Mouse (Mus musculus) heart, postnatal 0 days (tissue): ENCODE measurements at regions not wholly inside any gene's neighbourhood (a gene's known extent, or its start where the extent isn't known, plus 50 kb on each side); places are given as distances from the start of the nearest gene placed in this dataset.

ENCODE experiments used
- ATAC-seq: fragments of 200-750 bp; cut with Nextera tagmentation; 2 replicates; pipeline ENCODE4 v1.8.0; 2017; ENCODE audit warnings: low read depth, moderate number of reproducible peaks, moderate library complexity; ENCODE audit not compliant: insufficient read depth
- DNase-seq: peaks from one replicate; pipeline ENCODE4 v3.0.0-alpha.2; 2016; ENCODE audit warnings: low spot score
- H3K27ac ChIP-seq: fragments of 300-500 bp; sonication (generic); 2 replicates; pipeline ENCODE4 v1.5.1; 2014; ENCODE audit warnings: low read depth, mild to moderate bottlenecking
- H3K27me3 ChIP-seq: fragments of 300-500 bp; sonication (generic); 2 replicates; pipeline ENCODE4 v1.6.1; 2014; ENCODE audit warnings: low read length, mixed read lengths; ENCODE audit not compliant: control insufficient read depth, insufficient read depth
- H3K36me3 ChIP-seq: fragments of 300-500 bp; sonication (generic); replicated peaks from 2 replicates; pipeline ENCODE4 v1.6.1; 2014; ENCODE audit warnings: low read length, mixed read lengths; ENCODE audit not compliant: control insufficient read depth, insufficient read depth
- H3K4me1 ChIP-seq: fragments of 300-500 bp; sonication (generic); 2 replicates; pipeline ENCODE4 v1.6.1; 2014; ENCODE audit warnings: antibody characterized with exemption; ENCODE audit not compliant: control insufficient read depth, insufficient read depth
- H3K4me2 ChIP-seq: fragments of 300-500 bp; sonication (generic); 2 replicates; pipeline ENCODE4 v1.6.1; 2014; ENCODE audit warnings: low read depth, mild to moderate bottlenecking, low read length, moderate library complexity
- H3K4me3 ChIP-seq: fragments of 300-500 bp; sonication (generic); 2 replicates; pipeline ENCODE4 v1.5.1; 2014; ENCODE audit warnings: low read depth, low read length
- H3K9ac ChIP-seq: fragments of 300-500 bp; sonication (generic); replicated peaks from 2 replicates; pipeline ENCODE4 v1.6.1; 2014; ENCODE audit warnings: low read depth, low read length, mixed read lengths
- H3K9me3 ChIP-seq: fragments of 300-500 bp; sonication (generic); replicated peaks from 2 replicates; pipeline ENCODE4 v1.6.1; 2016; ENCODE audit warnings: low read length; ENCODE audit not compliant: control insufficient read depth
- CTCF ChIP-seq: IDR thresholded peaks from 2 replicates; pipeline ENCODE4 v1.5.1; 2016; ENCODE audit warnings: antibody characterized with exemption, control low read depth, low read depth
- EP300 ChIP-seq: IDR thresholded peaks from 2 replicates; pipeline ENCODE4 v1.6.1; 2016; ENCODE audit warnings: antibody characterized with exemption, low read depth
- WGBS: fragments of 180-500 bp; shearing (Covaris S2); extraction: QIAGEN DNeasy Blood & Tissue Kit; methylation state at CpG from one replicate; pipeline ENCODE4 v1.1.7; 2014; 5-methylcytosine and 5-hydroxymethylcytosine counted together

- TF ChIP-seq EP300 = no peak
- TF ChIP-seq CTCF = no peak
- Histone ChIP-seq H3K4me1 (peaks cover 26% of the 10 kb centered on the region; the same call in 1 of the 2 replicates), H3K27me3 (no peaks in the 10 kb centered on the region), H3K9me3 (no peaks in the 10 kb centered on the region), H3K4me3 (no peak overlapping the region), H3K27ac (no peak overlapping the region), H3K4me2 (no peak overlapping the region), H3K36me3 (no peaks in the 10 kb centered on the region), H3K9ac (no peak overlapping the region)
- DNase-seq (no peak), ATAC-seq (no peak)
- 55% methylated on average over 20 of the region's 20 CpGs for WGBS
Observed at GRCm38 (mm10) chr8:35961615-35962220, 196.1 kb downstream of the Gm19410 start.

GRCm38 (mm10) chr8:35964932-35965331 is 199.3 kb downstream of the Gm19410 start:
- DNase-seq = no peak
- Histone ChIP-seq H3K4me3 (no peak overlapping the region), H3K9me3 (no peaks in the 10 kb centered on the region), H3K27me3 (no peaks in the 10 kb centered on the region), H3K9ac (no peak overlapping the region), H3K27ac (no peak overlapping the region; the same call in 1 of the 2 replicates), H3K36me3 (no peaks in the 10 kb centered on the region), H3K4me1 (peaks cover 20% of the 10 kb centered on the region; the same call in 1 of the 2 replicates), H3K4me2 (no peak overlapping the region)
- no peak for ATAC-seq
- TF ChIP-seq EP300 (no peak), CTCF (no peak)
- 27% methylated on average over 1 of the region's 1 CpGs for WGBS

- Histone ChIP-seq H3K9ac (no peak overlapping the region), H3K27ac (no peak overlapping the region), H3K4me2 (no peak overlapping the region), H3K27me3 (no peaks in the 10 kb centered on the region), H3K4me3 (no peak overlapping the region), H3K4me1 (0 out of 2 replicates have a peak, but pooled peaks cover 10% of the 10 kb centered on the region), H3K9me3 (no peaks in the 10 kb centered on the region), H3K36me3 (no peaks in the 10 kb centered on the region)
- TF ChIP-seq EP300 (no peak), CTCF (no peak)
- no peak for ATAC-seq
- 56% methylated on average over 9 of the region's 9 CpGs for WGBS
- no peak for DNase-seq
Observed at GRCm38 (mm10) chr8:35968341-35968740, 202.8 kb downstream of the Gm19410 start.

- ATAC-seq (no peak), DNase-seq (no peak)
- Histone ChIP-seq H3K4me3 (no peak overlapping the region), H3K4me1 (0 out of 2 replicates have a peak, but pooled peaks cover 5% of the 10 kb centered on the region), H3K27me3 (no peaks in the 10 kb centered on the region), H3K27ac (no peak overlapping the region), H3K9ac (no peak overlapping the region), H3K4me2 (no peak overlapping the region), H3K9me3 (no peaks in the 10 kb centered on the region), H3K36me3 (no peaks in the 10 kb centered on the region)
- 81% methylated on average over 7 of the region's 7 CpGs for WGBS
- TF ChIP-seq EP300 = no peak
- TF ChIP-seq CTCF = no peak
Observed at GRCm38 (mm10) chr8:35971082-35971481, 205.5 kb downstream of the Gm19410 start.

GRCm38 (mm10) chr8:35974323-35975029 is 208.9 kb downstream of the Gm19410 start:
- 46% methylated on average over 10 of the region's 10 CpGs for WGBS
- no peak overlapping the region for H3K27ac ChIP-seq
- H3K4me1 ChIP-seq = 0 out of 2 replicates have a peak, but pooled peaks cover 5% of the 10 kb centered on the region
- no peak overlapping the region for H3K4me3 ChIP-seq
- no peak for DNase-seq
- no peaks in the 10 kb centered on the region for H3K9me3 ChIP-seq
- H3K4me2 ChIP-seq = no peak overlapping the region
- H3K36me3 ChIP-seq = no peaks in the 10 kb centered on the region
- ATAC-seq = no peak
- no peaks in the 10 kb centered on the region for H3K27me3 ChIP-seq
- no peak overlapping the region for H3K9ac ChIP-seq
- no peak for TF ChIP-seq CTCF
- TF ChIP-seq EP300 = no peak
